Mouse (Mus musculus) small intestine, adult 2 months (tissue): ENCODE results near the gene Nutm2.
"Not testable (repeated sequence)": the region's sequence is repeated elsewhere in the genome, so short reads cannot be mapped to it uniquely, and the experiment has no call there.

Experiments used
- CTCF ChIP-seq: fragments of 200-500 bp; IDR thresholded peaks from 2 replicates; pipeline ENCODE4 v1.5.1; 2012; ENCODE audit warnings: low read depth, mild to moderate bottlenecking, control low read depth, inconsistent platforms, low read length, moderate library complexity, mixed read lengths; ENCODE audit not compliant: insufficient replicate concordance, insufficient read length; ENCODE audit errors: extremely low read depth
- POLR2A ChIP-seq: fragments of 200-500 bp; IDR thresholded peaks from 2 replicates; pipeline ENCODE4 v1.6.1; 2012; ENCODE audit warnings: low read depth, mild to moderate bottlenecking, control low read depth, inconsistent platforms, low read length, moderate library complexity

- TF ChIP-seq CTCF, POLR2A: not testable (repeated sequence)
Measured at GRCm38 (mm10) chr13:50452266-50452665, 14.8 kb upstream of the Nutm2 start.
